ENCODE assay signal across 22 mouse cellular contexts in genomic region chr16:50525504-50525903, GRCm38 (mm10).
DNase-seq lines count a peak whose midpoint lies in the region; ATAC-seq lines count a peak whose summit lies in the region.
"Had no signal": no experiment of that assay in that cellular context is flagged by ENCODE, and none has a peak within 500 bp of the region (broad histone marks: within the 10 kb centered on the region; RNA-seq: fewer than 3 reads in every experiment).

No protein-coding gene starts in this region.

- 0 out of 2 replicates have a peak overlapping the region, but pooled peaks have one; percentile 54 for H3K27ac ChIP-seq in heart, embryonic 11.5 days (ENCODE audit: low read depth, low read length)
- no peak overlapping the region for H3K27ac ChIP-seq in heart, embryonic 15.5 days
- H3K27ac ChIP-seq: embryonic facial prominence, embryonic 15.5 days; forebrain, embryonic 10.5 days; gastrocnemius, adult 2 months; hindbrain, embryonic 10.5 days; hindbrain, embryonic 14.5 days had no signal

- H3K9me3 ChIP-seq in heart, embryonic 11.5 days (replicated peaks; ENCODE audit: control insufficient read depth, low read length) = no peaks in the 10 kb centered on the region
- H3K9me3 ChIP-seq in heart, embryonic 15.5 days (replicated peaks) = no peaks in the 10 kb centered on the region
- H3K9me3 ChIP-seq: embryonic facial prominence, embryonic 15.5 days; forebrain, embryonic 10.5 days; hindbrain, embryonic 10.5 days had no signal

- peak overlapping the region; percentile 55; the same call in 1 of the 2 replicates for H3K4me2 ChIP-seq in heart, embryonic 11.5 days
- H3K4me2 ChIP-seq in heart, embryonic 15.5 days = 0 out of 2 replicates have a peak overlapping the region, but pooled peaks have one; percentile 44
- H3K4me2 ChIP-seq: embryonic facial prominence, embryonic 15.5 days; hindbrain, embryonic 14.5 days had no signal

- no peak overlapping the region for H3K4me3 ChIP-seq in heart, embryonic 11.5 days (ENCODE audit: low read depth, low read length)
- H3K4me3 ChIP-seq in heart, embryonic 15.5 days = no peak overlapping the region
- H3K4me3 ChIP-seq: embryonic facial prominence, embryonic 15.5 days; erythroblast, embryonic 14.5 days; forebrain, embryonic 10.5 days; gastrocnemius, adult 2 months; hindbrain, embryonic 10.5 days had no signal

- no peaks in the 10 kb centered on the region; the same call in 1 of the 2 replicates for H3K4me1 ChIP-seq in heart, embryonic 11.5 days (ENCODE audit: control insufficient read depth, insufficient read depth, low read length)
- H3K4me1 ChIP-seq in heart, embryonic 15.5 days (replicated peaks) = peaks cover 12% of the 10 kb centered on the region

- DNase-seq in heart, adult 11 months = no peak
- no peak for DNase-seq in heart, adult 18-20 months
- DNase-seq in MEL-GATA-1-ER (ENCODE audit: extremely low read depth, low read depth) = peak; percentile 8
- no peak for DNase-seq in Muller cell, postnatal 12 days (ENCODE audit: inconsistent ontology term)
- no peak for DNase-seq in kidney, adult 8-10 months
- DNase-seq: adrenal gland, postnatal 10 days; cerebellum, adult 11 months; cerebellum, adult 8-10 months; cerebellum, postnatal 14 days; embryo, embryonic 11 days; gastrocnemius, adult 2 months; gastrocnemius, postnatal 25 days; kidney, adult 2 months had no signal

- H3K27me3 ChIP-seq in heart, embryonic 11.5 days (ENCODE audit: control insufficient read depth, insufficient read depth, low read length) = no peaks in the 10 kb centered on the region
- H3K27me3 ChIP-seq in heart, embryonic 15.5 days = no peaks in the 10 kb centered on the region
- H3K27me3 ChIP-seq: embryonic facial prominence, embryonic 15.5 days had no signal

- no peak for ATAC-seq in heart, embryonic 11.5 days (replicated peaks; ENCODE audit: insufficient number of reproducible peaks, low FRiP score, low TSS enrichment)
- no peak for ATAC-seq in heart, embryonic 15.5 days (replicated peaks; ENCODE audit: insufficient number of reproducible peaks, insufficient read depth, low FRiP score, low read depth)
- ATAC-seq: forebrain, embryonic 14.5 days; intestine, embryonic 16.5 days had no signal

- 0 out of 2 replicates have a peak overlapping the region, but pooled peaks have one; percentile 22 for H3K9ac ChIP-seq in heart, embryonic 11.5 days (ENCODE audit: low read depth, low read length)
- H3K9ac ChIP-seq in heart, embryonic 15.5 days = no peak overlapping the region
- H3K9ac ChIP-seq: embryonic facial prominence, embryonic 15.5 days; hindbrain, embryonic 14.5 days had no signal

- no peaks in the 10 kb centered on the region for H3K36me3 ChIP-seq in heart, embryonic 11.5 days (ENCODE audit: control insufficient read depth, insufficient read depth, low read length)
- no peaks in the 10 kb centered on the region for H3K36me3 ChIP-seq in heart, embryonic 15.5 days
- H3K36me3 ChIP-seq: embryonic facial prominence, embryonic 15.5 days; forebrain, embryonic 10.5 days; hindbrain, embryonic 10.5 days had no signal

- 88% methylated on average over 9 of the region's 9 CpGs for WGBS in heart, embryonic 11.5 days (ENCODE audit: insufficient replicate concordance)
- WGBS in heart, embryonic 15.5 days = 91% methylated on average over 9 of the region's 9 CpGs
